Mouse (Mus musculus) spleen, postnatal 0 days (tissue): ENCODE measurements around the gene Snrpg. TPM values are rescaled to one million over a fixed set of nuclear protein-coding genes. Genes with fewer than 3 reads are reported as not detected.

Source experiments
- polyA plus RNA-seq: library from polyadenylated mRNA; unstranded; fragments of >200 nt; fragmentation: Nextera tagmentation; extraction: Ambion mirVana; gene quantifications from 2 replicates; pipeline ENCODE4 v1.2.1, GENCODE M21; 2015

The Snrpg gene
- polyA plus RNA-seq, result 513 and 548 TPM in 2 replicates

DNA sequence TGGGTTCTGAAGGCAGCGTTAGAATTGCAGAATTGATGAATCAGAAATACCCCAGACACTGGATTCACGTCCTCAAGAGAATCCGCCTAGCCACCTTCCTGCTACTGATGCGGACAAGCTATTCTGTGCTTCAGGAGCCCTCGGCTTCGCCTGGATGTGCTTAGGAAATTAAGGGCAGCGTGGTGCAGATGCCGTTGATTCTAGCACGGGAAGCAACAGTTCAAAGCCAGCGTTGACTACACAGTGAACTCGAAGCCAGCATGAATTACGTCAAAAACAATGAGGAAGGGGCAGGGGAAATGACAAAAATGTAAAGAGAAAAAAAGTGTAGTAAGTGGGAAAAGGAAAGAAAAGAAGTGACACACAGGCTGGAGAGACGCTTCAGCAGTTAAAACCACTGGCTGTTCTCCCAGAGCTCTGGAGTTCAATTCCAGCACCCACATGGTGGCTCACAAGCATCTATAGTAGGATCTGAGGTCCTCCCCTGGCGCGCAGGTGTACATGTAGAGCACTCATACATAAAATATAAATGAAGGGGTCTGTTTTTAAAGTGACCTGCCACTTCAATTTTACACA is at the start of gene Snrpg:
Gene Snrpg, plus strand, starts transcription at position 541 of the 576 bp plus-strand sequence.

DNA sequence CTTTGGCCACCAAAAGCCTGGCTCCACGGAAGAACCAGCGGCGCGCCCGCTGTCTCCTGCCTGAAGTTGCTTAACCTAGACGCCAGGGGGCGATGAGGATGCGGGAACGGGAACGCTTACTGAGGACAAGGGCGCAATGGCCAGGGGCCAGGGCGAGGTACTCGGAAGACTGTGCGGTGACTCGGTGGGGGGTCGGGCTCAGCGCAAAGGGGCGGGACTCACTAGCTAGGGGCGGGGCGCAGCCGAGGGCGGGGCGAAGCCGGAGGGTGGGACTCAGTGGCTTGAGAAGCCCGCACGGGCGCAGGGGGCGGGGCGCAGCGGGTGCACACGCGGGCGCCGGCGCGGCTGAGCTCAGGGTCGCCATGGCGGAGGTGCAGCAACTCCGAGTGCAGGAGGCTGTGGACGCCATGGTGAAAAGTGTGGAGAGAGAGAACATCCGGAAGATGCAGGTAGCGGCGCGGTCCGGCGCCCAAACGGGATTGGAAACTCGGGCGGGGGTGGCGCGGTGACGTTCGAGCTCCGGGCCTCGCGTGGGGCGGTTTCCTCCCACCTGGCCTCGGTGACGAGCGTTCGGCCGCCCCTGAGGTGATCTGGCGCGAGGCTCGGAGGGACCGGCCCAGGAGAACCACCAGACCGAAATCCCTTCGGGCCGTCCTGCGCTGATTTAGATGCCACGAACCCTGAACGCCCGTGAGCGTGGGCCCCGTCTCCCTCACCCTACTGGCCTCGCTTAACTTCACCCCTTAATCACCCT is 5.6 kb upstream of the Snrpg start, which contains the start of gene Fam136a:
Gene Fam136a, plus strand, starts transcription at position 276 of the 754 bp plus-strand sequence.

DNA sequence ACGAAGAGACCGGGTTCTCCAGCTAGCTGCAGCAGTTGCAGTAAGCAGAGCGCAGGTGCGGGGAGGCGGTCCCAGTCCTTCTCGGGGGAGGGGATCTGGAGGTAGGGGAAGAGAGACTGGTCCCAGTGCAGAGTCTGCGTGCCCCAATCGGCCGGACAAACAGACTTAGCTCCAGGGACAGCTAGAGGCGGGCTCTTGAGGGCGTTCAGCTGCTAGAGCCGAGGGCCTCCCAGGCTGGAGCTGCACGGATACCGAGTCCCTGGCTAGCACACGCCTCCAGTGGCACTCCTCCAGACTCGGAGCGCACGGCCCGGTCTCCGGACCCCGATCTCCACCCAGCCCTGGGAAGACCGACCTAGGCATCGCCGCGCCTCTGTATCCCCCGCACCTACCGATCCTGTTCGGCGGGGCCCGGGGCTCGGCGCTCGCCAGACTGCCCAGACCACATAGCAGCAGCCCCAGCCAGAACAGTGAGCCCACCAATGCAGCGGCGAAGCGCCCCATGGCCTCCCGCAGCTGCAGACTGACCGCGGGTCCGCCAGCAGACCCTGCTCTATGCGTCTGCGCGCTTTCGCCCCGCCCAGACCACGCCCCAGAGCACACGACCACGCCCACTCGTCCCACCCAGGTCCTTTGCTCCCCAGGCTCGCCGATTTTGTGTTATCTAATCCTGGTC is 25.6 kb downstream of the Snrpg start, which contains the start of gene Pcyox1:
Gene Pcyox1, minus strand, starts transcription at position 574 of the 676 bp plus-strand sequence.

DNA sequence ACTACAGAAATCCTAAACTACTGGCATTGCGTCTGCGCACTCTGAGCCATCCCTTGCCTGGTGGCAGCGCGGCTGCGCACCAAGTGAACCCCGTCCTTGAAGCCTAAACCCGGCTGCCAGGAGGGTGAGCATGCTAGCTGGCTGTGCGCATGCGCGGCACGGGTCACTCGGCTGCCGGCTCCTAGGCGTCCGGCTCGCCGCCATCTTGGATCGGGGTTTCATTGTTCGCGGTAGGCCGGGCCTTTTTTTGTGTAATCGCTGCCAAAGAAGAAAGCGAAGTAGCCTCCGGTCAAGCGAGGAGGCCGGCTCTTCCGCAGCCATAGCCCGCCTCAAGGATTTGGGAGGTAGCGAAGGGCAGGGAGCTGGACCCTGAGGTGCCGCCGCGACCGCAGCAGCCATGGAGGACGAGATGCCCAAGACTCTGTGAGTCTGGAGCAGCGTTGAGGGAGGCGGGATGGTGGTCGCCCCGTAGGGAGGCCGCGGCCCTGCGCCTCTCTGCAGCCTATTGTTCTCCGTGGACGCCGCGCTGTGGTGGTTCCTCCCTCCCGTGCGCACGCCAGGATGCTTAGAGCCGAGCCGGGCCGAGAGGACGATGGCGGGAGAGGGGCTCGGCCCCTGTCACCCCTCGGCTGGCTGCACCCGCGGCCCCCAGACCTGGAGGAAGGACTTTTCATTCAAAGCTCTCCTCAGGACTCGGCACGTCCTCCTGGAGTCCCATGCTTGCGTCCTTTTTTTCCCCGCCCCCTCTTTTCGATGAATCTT is 33.2 kb downstream of the Snrpg start, which contains the start of gene Tia1:
Gene Tia1, plus strand, starts transcription at position 120 of the 762 bp plus-strand sequence.

DNA sequence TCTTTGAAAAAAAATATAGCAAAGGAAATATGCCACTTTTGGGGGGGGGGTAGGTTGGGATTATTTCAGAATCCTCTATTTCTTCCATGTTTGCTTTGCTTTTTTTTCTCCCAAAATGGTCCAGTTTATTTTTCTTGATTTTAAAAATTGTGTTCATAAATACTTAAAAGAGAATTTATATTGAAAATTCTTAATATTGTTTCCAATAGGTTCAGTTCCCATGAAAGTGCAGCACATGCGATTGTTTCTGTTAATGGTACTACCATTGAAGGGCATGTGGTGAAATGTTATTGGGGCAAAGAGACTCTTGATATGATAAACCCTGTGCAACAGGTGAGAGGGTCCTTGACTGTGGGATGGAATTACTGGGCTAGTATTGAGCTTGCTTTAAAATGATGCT is 55.3 kb downstream of the Snrpg start, which contains the start of gene Gm44790:
Gene Gm44790, plus strand, starts transcription at position 301 of the 400 bp plus-strand sequence.

Other genes starting within 250 kb of the Snrpg start
- gene Tgfa, start 176.1 kb upstream of the Snrpg start, polyA plus RNA-seq, result 1.1 and 1.6 TPM in 2 replicates
- 41.4 and 42.1 TPM in 2 replicates for gene Fam136a, start 5.7 kb upstream of the Snrpg start, polyA plus RNA-seq
- gene Pcyox1, start 25.9 kb downstream of the Snrpg start, polyA plus RNA-seq, result 27.9 and 33.2 TPM in 2 replicates
- 42.8 and 55.1 TPM in 2 replicates for gene Tia1, start 32.9 kb downstream of the Snrpg start, polyA plus RNA-seq
- not detected in 2 replicates for gene Gm44790, start 55.4 kb downstream of the Snrpg start, polyA plus RNA-seq
- gene C87436, start 67.1 kb downstream of the Snrpg start, polyA plus RNA-seq, result 17.3 and 21.0 TPM in 2 replicates
- 271 and 280 TPM in 2 replicates for gene Pcbp1, start 155.0 kb downstream of the Snrpg start, polyA plus RNA-seq